9 mouse cellular contexts compared by ENCODE assay signal in the genomic region with DNA sequence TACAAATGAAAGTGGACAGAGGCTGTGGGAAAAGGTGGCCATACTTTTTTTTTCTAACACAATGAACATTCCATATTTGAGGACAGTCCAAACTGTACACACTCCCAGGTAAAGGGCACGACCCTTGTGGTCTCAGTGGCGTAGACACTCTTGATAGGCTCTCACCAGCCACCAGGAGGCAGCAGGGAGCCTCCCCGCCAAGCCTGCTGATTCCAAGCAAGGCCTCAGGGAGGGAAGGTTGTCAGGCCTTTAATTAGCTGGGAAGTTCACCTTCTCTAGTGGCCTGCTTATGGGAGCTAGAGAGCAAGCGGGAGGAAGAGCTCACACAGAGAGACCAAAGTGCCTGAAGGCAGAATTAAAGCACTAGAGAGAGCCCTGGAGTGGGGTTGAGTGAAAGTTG.
DNase-seq lines count a peak whose midpoint lies in the region; ATAC-seq and TF ChIP-seq lines count a peak whose summit lies in the region.
"Had no signal": no experiment of that assay in that cellular context is flagged by ENCODE, and none has a peak within 500 bp of the region (broad histone marks: within the 10 kb centered on the region; RNA-seq: fewer than 3 reads in every experiment).

No protein-coding gene starts in this region.

- no peak for TF ChIP-seq POLR2A in cerebellum, adult 2 months (IDR thresholded peaks at IDR 0.05; ENCODE audit: borderline replicate concordance, insufficient read depth, low read length)

- 68% methylated on average over 4 of the region's 4 CpGs for WGBS in cerebellum, adult 2 months

- intact Hi-C loops in left cerebral cortex, adult 2 months (cut with DNase I), result loop anchor here (5.0 to 10.0 kb wide), 3 partner anchors 773 to 895 kb away; no protein-coding TSS in a partner anchor

- no peaks in the 10 kb centered on the region for H3K4me1 ChIP-seq in cerebellum, adult 2 months (ENCODE audit: control insufficient read depth, insufficient read depth, low read length)
- H3K4me1 ChIP-seq: neural tube, embryonic 12.5 days had no signal

- H3K27me3 ChIP-seq in cerebellum, adult 2 months (ENCODE audit: control insufficient read depth, insufficient read depth, low read length), result no peaks in the 10 kb centered on the region
- H3K27me3 ChIP-seq: neural tube, embryonic 12.5 days had no signal

- peak; percentile 65 for ATAC-seq in megakaryocyte progenitor cell, adult 5-6 weeks (replicated peaks; ENCODE audit: poor library complexity)

- DNase-seq in cerebellum, adult 2 months, result peak in 1 of 2 experiments; percentile 41
- no peak for DNase-seq in cerebellum, adult 9-11 months
- DNase-seq in left cerebral cortex, adult 2 months (ENCODE audit: extremely low spot score in 1 of 2, low spot score in 2 of 2), result no peak
- DNase-seq in left cerebral cortex, adult 18-20 months (ENCODE audit: low spot score in 2 of 2), result no peak
- DNase-seq in R1 (ENCODE audit: low read depth, low spot score), result peak; percentile 52
- DNase-seq in frontal cortex, postnatal 10 days (ENCODE audit: low spot score in 2 of 2), result no peak
- no peak for DNase-seq in layer of hippocampus, adult 9-10 months (ENCODE audit: low spot score)

- no peak overlapping the region for H3K4me3 ChIP-seq in cerebellum, adult 2 months (replicated peaks; ENCODE audit: insufficient read depth, low read depth, low read length)
- H3K4me3 ChIP-seq in left cerebral cortex, adult 2 months, result no peak overlapping the region
- H3K4me3 ChIP-seq: neural tube, embryonic 12.5 days had no signal

- H3K27ac ChIP-seq in cerebellum, adult 2 months (ENCODE audit: insufficient read depth, low read length), result no peak overlapping the region
- H3K27ac ChIP-seq in left cerebral cortex, adult 2 months, result no peak overlapping the region
- H3K27ac ChIP-seq: neural tube, embryonic 12.5 days had no signal

- TF ChIP-seq CTCF in cerebellum, adult 2 months (IDR thresholded peaks at IDR 0.05; ENCODE audit: borderline replicate concordance, insufficient read depth, low read depth, low read length), result peak; percentile 59
- TF ChIP-seq CTCF in left cerebral cortex, adult 2 months (IDR thresholded peaks at IDR 0.05), result peak; percentile 55
